Mouse (Mus musculus) forebrain, postnatal 0 days (tissue): ENCODE results near the gene Exd2. TPM values are rescaled to one million over a fixed set of nuclear protein-coding genes. Genes with fewer than 3 reads are reported as not detected.
A peak's percentile ranks its signal among the peaks of the same experiment; 100 is the strongest.

Experiments used
- ATAC-seq: fragments of 200-750 bp; cut with Nextera tagmentation; 2 replicates; pipeline ENCODE4 v1.8.0; 2017; ENCODE audit warnings: mild to moderate bottlenecking, moderate library complexity
- DNase-seq: peaks from one replicate; pipeline ENCODE4 v3.0.0-alpha.2; 2015
- H3K27ac ChIP-seq: fragments of 300-500 bp; sonication (generic); 2 replicates; pipeline ENCODE4 v1.5.1; 2014; ENCODE audit warnings: low read depth, mild to moderate bottlenecking, antibody characterized with exemption, low read length, moderate library complexity, mixed read lengths
- H3K27me3 ChIP-seq: fragments of 300-500 bp; sonication (generic); 2 replicates; pipeline ENCODE4 v1.6.1; 2014; ENCODE audit warnings: mild to moderate bottlenecking, low read length, mixed read lengths; ENCODE audit not compliant: insufficient read depth
- H3K36me3 ChIP-seq: fragments of 300-500 bp; sonication (generic); 2 replicates; pipeline ENCODE4 v1.6.1; 2014; ENCODE audit warnings: mild to moderate bottlenecking, moderate library complexity; ENCODE audit not compliant: insufficient read depth
- H3K4me1 ChIP-seq: fragments of 300-500 bp; sonication (generic); 2 replicates; pipeline ENCODE4 v1.6.1; 2014; ENCODE audit warnings: antibody characterized with exemption; ENCODE audit not compliant: insufficient read depth
- H3K4me2 ChIP-seq: fragments of 300-500 bp; sonication (generic); 2 replicates; pipeline ENCODE4 v1.6.1; 2014; ENCODE audit warnings: low read depth, mild to moderate bottlenecking, moderate library complexity
- H3K4me3 ChIP-seq: fragments of 300-500 bp; sonication (generic); 2 replicates; pipeline ENCODE4 v1.5.1; 2014; ENCODE audit warnings: low read depth, low read length, mixed read lengths
- H3K9ac ChIP-seq: fragments of 300-500 bp; sonication (generic); 2 replicates; pipeline ENCODE4 v1.6.1; 2014; ENCODE audit warnings: mild to moderate bottlenecking
- H3K9me3 ChIP-seq: fragments of 300-500 bp; sonication (generic); 2 replicates; pipeline ENCODE4 v1.6.1; 2016; ENCODE audit warnings: low read length
- CTCF ChIP-seq: sonication (generic); IDR thresholded peaks from 2 replicates; pipeline ENCODE4 v1.5.1; 2016; ENCODE audit warnings: antibody characterized with exemption, control low read depth, low read depth
- WGBS: fragments of 180-500 bp; shearing (Covaris S2); extraction: QIAGEN DNeasy Blood & Tissue Kit; methylation state at CpG from one replicate; pipeline ENCODE4 v1.1.7; 2014; 5-methylcytosine and 5-hydroxymethylcytosine counted together
- polyA plus RNA-seq: library from polyadenylated mRNA; unstranded; fragments of >200 nt; fragmentation: Nextera tagmentation; extraction: Ambion mirVana; gene quantifications from 2 replicates; pipeline ENCODE4 v1.2.1, GENCODE M21; 2015
- total RNA-seq: library from RNA; depleted of rRNA; stranded (reverse); fragments of >200 nt; gene quantifications from 2 replicates; pipeline ENCODE4 v1.2.3, GENCODE M21; 2014

Gene Exd2
- total and polyA plus RNA-seq, 2 experiments from 2014 or later: 32.2 to 35.4 TPM

DNA sequence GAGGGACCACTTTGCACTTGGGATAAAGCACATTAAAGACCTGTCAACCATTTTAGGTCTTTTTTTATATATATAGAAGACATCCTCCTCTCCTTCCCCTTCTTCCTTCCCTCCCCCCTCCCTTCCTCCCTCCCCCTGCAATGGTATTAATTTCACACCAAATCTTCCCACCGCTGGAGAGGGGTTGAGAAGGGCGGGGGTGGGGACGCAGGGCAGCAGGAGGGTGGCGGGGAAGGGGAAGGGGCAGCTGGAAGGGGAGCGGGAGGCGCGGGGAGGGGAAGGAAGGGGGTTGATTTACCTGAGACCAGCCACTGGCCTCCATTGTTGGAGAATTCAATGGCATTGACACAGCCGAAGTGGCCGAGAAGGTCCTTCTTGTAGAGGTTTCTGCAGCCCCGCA lies 27.0 kb upstream of the Exd2 start:
- H3K36me3 ChIP-seq: 0 out of 2 replicates have a peak, but pooled peaks cover 3% of the 10 kb centered on the region
- 0% methylated on average over 5 of the region's 10 CpGs for WGBS
- no peak for TF ChIP-seq CTCF
- DNase-seq (peak; percentile 25), ATAC-seq (peak; percentile 12)
- peak overlapping the region; percentile 82 for H3K9ac ChIP-seq
- H3K4me3 ChIP-seq: peak overlapping the region; percentile 94
- H3K4me2 ChIP-seq: peak overlapping the region; percentile 75
- H3K9me3 ChIP-seq: no peaks in the 10 kb centered on the region
- no peaks in the 10 kb centered on the region for H3K27me3 ChIP-seq
- H3K27ac ChIP-seq: peak overlapping the region; percentile 94
- peaks cover 3% of the 10 kb centered on the region; the same call in 1 of the 2 replicates for H3K4me1 ChIP-seq

DNA sequence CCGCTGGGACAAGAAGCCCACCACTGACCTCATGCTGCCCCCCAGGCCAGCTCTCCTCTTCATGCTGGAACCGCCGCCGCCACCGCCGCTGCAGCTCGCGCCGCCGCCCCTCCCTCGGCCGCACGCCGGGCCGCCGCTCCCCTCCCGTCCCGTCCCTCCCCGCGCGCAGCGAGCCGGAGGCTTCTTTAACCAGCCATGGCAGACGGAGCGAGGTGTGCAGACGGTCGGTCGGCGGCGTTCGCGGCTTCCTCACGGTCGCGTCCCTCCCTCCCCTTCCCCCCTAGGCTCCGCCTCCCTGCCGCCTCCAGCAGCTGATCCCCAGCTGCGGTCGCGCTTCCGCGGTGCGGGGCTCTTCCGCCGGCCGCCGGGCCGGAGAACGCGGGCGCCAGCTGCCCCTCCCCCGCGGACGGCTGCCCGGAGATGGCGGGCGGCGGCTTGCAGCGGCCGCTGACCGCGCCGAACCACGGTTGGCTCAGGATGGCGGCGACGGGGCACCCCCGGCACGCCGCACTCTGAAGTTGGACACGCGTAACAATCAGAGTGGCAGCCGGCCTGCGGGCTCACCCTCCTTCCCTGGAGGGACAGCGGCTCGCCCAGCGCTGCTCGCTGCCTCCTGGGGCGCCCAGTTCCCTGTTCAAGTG lies 26.4 kb upstream of the Exd2 start, which contains the start of gene Dcaf5:
Dcaf5 (minus strand) TSS at position 266 of the 641 bp plus-strand sequence.
- no peak for TF ChIP-seq CTCF
- Histone ChIP-seq H3K4me2 (peak within 1 kb of the TSS; percentile 75), H3K4me3 (peak within 1 kb of the TSS; percentile 94), H3K9me3 (no peaks in the 10 kb centered on the region), H3K36me3 (no peaks in the 10 kb centered on the region), H3K9ac (peak within 1 kb of the TSS; percentile 82), H3K4me1 (peaks cover 3% of the 10 kb centered on the region; the same call in 1 of the 2 replicates), H3K27me3 (no peaks in the 10 kb centered on the region), H3K27ac (peak within 1 kb of the TSS; percentile 94)
- DNase-seq (peak; percentile 77), ATAC-seq (peak; percentile 80)
- WGBS: 2% methylated on average over 60 of the region's 79 CpGs

DNA sequence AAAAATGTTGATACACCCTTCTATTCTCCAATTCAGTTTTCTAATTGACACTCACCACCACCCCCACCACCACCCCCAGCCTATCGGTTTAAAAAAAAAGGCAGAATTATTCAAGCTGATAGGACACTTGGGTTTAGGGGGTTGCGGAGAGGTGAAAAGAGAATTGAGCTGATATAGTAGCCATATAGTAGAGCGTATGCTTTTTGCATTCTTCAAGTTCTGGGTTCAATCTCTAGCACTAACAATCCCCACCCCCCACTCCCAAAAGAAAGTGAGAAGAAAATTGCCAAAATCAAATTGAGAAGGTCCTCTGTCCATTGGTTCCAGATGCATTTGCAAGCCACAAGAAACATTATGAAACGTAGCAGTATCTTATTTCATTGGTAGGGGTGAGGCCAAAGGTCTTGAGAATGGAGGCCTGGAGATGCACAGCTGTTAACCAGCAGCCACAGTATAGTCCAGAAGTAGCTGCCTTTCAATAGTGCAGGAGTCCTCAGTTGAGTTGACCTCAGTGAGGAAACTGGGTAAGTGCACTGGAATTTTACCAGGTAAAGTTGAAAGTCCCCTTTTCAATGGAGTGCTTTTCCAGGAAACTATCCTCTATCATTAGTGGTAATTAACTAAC lies 25.7 kb upstream of the Exd2 start:
- peak overlapping the region; percentile 94 for H3K27ac ChIP-seq
- no peaks in the 10 kb centered on the region for H3K9me3 ChIP-seq
- H3K27me3 ChIP-seq: no peaks in the 10 kb centered on the region
- DNase-seq (no peak), ATAC-seq (no peak)
- H3K4me1 ChIP-seq: peaks cover 3% of the 10 kb centered on the region; the same call in 1 of the 2 replicates
- peak overlapping the region; percentile 75 for H3K4me2 ChIP-seq
- H3K9ac ChIP-seq: peak overlapping the region; percentile 82
- no peaks in the 10 kb centered on the region for H3K36me3 ChIP-seq
- peak overlapping the region; percentile 94 for H3K4me3 ChIP-seq
- WGBS: 37% methylated on average over 4 of the region's 4 CpGs
- TF ChIP-seq CTCF: no peak

DNA sequence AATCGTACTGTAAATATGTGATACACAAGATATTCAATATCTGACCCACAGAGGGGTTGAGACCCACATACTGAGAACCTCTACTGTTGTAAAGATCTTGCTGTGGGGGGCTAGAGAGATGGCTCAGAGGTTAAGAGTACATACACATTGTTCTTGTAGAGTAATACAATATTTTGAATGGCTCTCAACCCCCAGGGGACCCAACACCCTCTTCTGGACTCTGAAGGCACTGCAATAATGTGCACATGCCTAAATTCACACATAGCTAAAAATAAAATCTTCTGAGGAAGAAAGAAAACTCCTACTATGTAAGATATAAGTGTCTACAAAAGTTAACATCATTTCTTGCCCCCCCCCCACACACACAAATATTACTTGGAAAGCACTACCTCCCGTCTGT lies 21.9 kb upstream of the Exd2 start:
- no peak overlapping the region for H3K4me2 ChIP-seq
- H3K9me3 ChIP-seq: no peaks in the 10 kb centered on the region
- no peaks in the 10 kb centered on the region for H3K27me3 ChIP-seq
- H3K9ac ChIP-seq: no peak overlapping the region
- no peak overlapping the region for H3K27ac ChIP-seq
- H3K4me3 ChIP-seq: no peak overlapping the region
- ATAC-seq (no peak), DNase-seq (no peak)
- H3K36me3 ChIP-seq: no peaks in the 10 kb centered on the region
- 75% methylated on average over 2 of the region's 2 CpGs for WGBS
- no peak; the same call in 1 of the 2 replicates for TF ChIP-seq CTCF
- no peaks in the 10 kb centered on the region for H3K4me1 ChIP-seq

DNA sequence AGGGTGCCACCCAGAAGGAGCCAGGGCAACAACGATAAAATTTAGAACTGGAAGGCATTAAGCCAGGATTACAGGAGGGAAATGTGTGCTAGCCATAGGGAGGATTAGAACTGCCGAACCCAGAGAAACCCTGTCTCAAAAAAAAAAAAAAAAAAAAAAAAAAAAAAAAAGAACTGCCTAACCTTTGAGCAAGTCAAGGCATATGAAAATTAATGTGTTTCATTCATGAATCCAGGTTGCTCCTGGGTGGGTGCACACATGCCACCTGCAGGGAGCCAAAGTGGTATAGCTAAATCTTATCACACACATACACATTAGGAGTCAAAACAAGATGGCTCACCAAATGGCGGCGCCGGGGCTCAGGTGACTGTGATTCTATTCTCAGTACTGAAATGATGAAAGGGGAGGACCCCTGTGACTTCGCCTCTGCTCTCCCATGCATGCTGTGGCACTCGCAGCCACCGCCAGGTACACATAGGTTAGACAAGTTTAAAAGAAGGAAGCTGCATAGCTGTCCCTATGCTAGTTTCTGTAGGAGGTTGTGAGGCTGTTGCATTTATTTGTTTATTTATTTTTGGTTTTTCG lies 18.3 kb upstream of the Exd2 start:
- no peak for ATAC-seq

DNA sequence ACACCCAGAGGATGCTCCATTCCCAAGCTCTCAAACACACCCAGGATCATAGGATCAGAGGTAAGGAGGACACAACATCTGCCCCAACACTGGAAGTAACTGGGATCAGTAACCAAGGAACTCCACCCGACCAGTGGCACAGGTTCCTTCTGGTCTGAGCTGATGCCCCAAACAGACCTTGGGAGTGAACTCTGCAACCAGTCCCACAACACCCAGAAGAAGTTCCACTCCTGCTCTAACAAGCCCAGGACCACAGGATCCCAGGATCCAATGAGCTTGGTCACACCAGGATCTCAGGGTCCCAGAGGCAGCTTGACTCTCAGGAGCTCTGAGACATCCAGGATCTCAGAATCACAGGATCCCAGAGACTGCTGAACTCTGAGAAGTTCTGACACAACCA lies 9.4 kb upstream of the Exd2 start:
- Histone ChIP-seq H3K4me3 (no peak overlapping the region), H3K9me3 (no peaks in the 10 kb centered on the region), H3K36me3 (no peaks in the 10 kb centered on the region), H3K4me2 (no peak overlapping the region), H3K9ac (no peak overlapping the region), H3K27ac (no peak overlapping the region), H3K27me3 (no peaks in the 10 kb centered on the region), H3K4me1 (no peaks in the 10 kb centered on the region)
- TF ChIP-seq CTCF: no peak
- DNase-seq: no peak
- WGBS: 93% methylated on average over 1 of the region's 1 CpGs
- no peak for ATAC-seq

More for the DNA sequence above, 18.3 kb upstream of the Exd2 start:
- no peaks in the 10 kb centered on the region for H3K4me1 ChIP-seq
- no peaks in the 10 kb centered on the region for H3K27me3 ChIP-seq
- no peak for DNase-seq
- no peak for TF ChIP-seq CTCF
- H3K36me3 ChIP-seq: no peaks in the 10 kb centered on the region
- H3K9ac ChIP-seq: no peak overlapping the region
- no peak overlapping the region for H3K4me3 ChIP-seq
- H3K4me2 ChIP-seq: no peak overlapping the region
- no peaks in the 10 kb centered on the region for H3K9me3 ChIP-seq
- WGBS: 85% methylated on average over 9 of the region's 9 CpGs
- no peak overlapping the region for H3K27ac ChIP-seq

DNA sequence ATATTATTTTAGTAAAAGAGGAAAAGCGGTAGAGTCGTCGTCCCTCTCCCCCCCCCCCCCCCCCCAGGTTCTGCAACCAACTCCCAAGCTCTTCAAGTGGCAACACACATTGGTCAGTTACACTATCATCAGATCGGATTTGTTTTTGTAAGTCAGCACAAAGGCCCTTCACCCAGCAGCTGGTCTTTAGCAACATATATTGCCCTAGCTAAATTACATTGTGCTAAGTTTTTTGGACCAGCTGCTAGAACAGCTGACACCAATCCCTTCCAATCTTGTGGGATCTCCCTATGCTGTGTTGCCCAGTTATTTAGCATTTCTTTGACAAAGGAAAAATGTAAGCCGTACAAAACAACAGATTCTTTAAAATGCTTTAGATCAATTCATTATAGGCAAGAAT lies 4.9 kb upstream of the Exd2 start:
- no peak for ATAC-seq
- WGBS: 55% methylated on average over 5 of the region's 5 CpGs
- TF ChIP-seq CTCF: no peak
- no peak overlapping the region for H3K4me2 ChIP-seq
- no peaks in the 10 kb centered on the region for H3K4me1 ChIP-seq
- no peaks in the 10 kb centered on the region for H3K9me3 ChIP-seq
- no peaks in the 10 kb centered on the region for H3K27me3 ChIP-seq
- no peak for DNase-seq
- H3K4me3 ChIP-seq: no peak overlapping the region
- H3K9ac ChIP-seq: no peak overlapping the region
- no peak overlapping the region for H3K27ac ChIP-seq
- no peaks in the 10 kb centered on the region for H3K36me3 ChIP-seq
